Mouse (Mus musculus) erythroblast, adult 5-6 weeks (primary cell): ENCODE data around the gene Ttll4. TPM values are rescaled to one million over a fixed set of nuclear protein-coding genes. Genes with fewer than 3 reads are reported as not detected.
A peak's percentile ranks its signal among the peaks of the same experiment; 100 is the strongest.

Source experiments
- ATAC-seq: replicated peaks from 2 replicates; pipeline ENCODE4 v1.8.0; 2016; ENCODE audit warnings: moderate number of reproducible peaks, mild to moderate bottlenecking, moderate TSS enrichment, inconsistent platforms; ENCODE audit not compliant: poor library complexity, low FRiP score, severe bottlenecking
- total RNA-seq, 2 experiments: library from RNA; stranded (forward) in 1 of 2; stranded (reverse) in 1 of 2; fragments of 150-400 nt in 1 of 2; fragments of 200-764, 138-1000 nt in 1 of 2; gene quantifications; 2 replicates each; pipeline versions ENCODE4 v1.2.3 to v1.2.4; 2015 to 2017; ENCODE audit warnings: low replicate concordance in 2 of 2

The Ttll4 gene
- total RNA-seq (2015; ENCODE audit: low replicate concordance) (0.77 and 3.1 TPM in 2 replicates), total RNA-seq (2017; ENCODE audit: low replicate concordance) (10.3 and 13.7 TPM in 2 replicates)

- ATAC-seq, result peak; percentile 85
Observed at GRCm38 (mm10) chr1:74661448-74662195, at the start of gene Ttll4. TSS of gene Ttll4 (plus strand) at chr1:74661745.

- ATAC-seq, result no peak
Observed at GRCm38 (mm10) chr1:74624183-74624582, 37.4 kb upstream of the Ttll4 start.

- no peak for ATAC-seq
Observed at GRCm38 (mm10) chr1:74626076-74626475, 35.5 kb upstream of the Ttll4 start.

GRCm38 (mm10) chr1:74628001-74628400, 33.5 kb upstream of the Ttll4 start:
- ATAC-seq, result no peak

GRCm38 (mm10) chr1:74632734-74633133, 28.8 kb upstream of the Ttll4 start:
- no peak for ATAC-seq

- no peak for ATAC-seq
Observed at GRCm38 (mm10) chr1:74643524-74643923, 18.0 kb upstream of the Ttll4 start.

GRCm38 (mm10) chr1:74643926-74644325, 17.6 kb upstream of the Ttll4 start:
- no peak for ATAC-seq

- 0 out of 2 replicates have a peak, but pooled peaks have one; percentile 28 for ATAC-seq
Observed at GRCm38 (mm10) chr1:74662253-74662865, 814 bp downstream of the Ttll4 start.

- ATAC-seq, result no peak
Observed at GRCm38 (mm10) chr1:74665153-74665552, 3.6 kb downstream of the Ttll4 start.

GRCm38 (mm10) chr1:74668371-74668770, 6.8 kb downstream of the Ttll4 start:
- no peak for ATAC-seq

- no peak for ATAC-seq
Observed at GRCm38 (mm10) chr1:74672731-74673130, 11.2 kb downstream of the Ttll4 start.

- ATAC-seq, result no peak
Observed at GRCm38 (mm10) chr1:74676863-74677262, 15.3 kb downstream of the Ttll4 start.

- ATAC-seq, result no peak
Observed at GRCm38 (mm10) chr1:74677843-74678242, 16.3 kb downstream of the Ttll4 start.

- ATAC-seq, result no peak
Observed at GRCm38 (mm10) chr1:74687131-74687530, 25.6 kb downstream of the Ttll4 start.

- ATAC-seq, result no peak
Observed at GRCm38 (mm10) chr1:74693891-74694583, 32.5 kb downstream of the Ttll4 start.

- ATAC-seq, result no peak
Observed at GRCm38 (mm10) chr1:74695836-74696235, 34.3 kb downstream of the Ttll4 start.

- no peak for ATAC-seq
Observed at GRCm38 (mm10) chr1:74697416-74697815, 35.9 kb downstream of the Ttll4 start.

- no peak for ATAC-seq
Observed at GRCm38 (mm10) chr1:74698353-74698752, 36.8 kb downstream of the Ttll4 start.

GRCm38 (mm10) chr1:74698791-74699190, 37.2 kb downstream of the Ttll4 start:
- ATAC-seq, result no peak

GRCm38 (mm10) chr1:74702142-74702553, 40.6 kb downstream of the Ttll4 start:
- no peak for ATAC-seq

- ATAC-seq, result no peak
Observed at GRCm38 (mm10) chr1:74704156-74704555, 42.6 kb downstream of the Ttll4 start.
